Mouse (Mus musculus): ENCODE measurements at regions not wholly inside any gene's neighbourhood (a gene's known extent, or its start where the extent isn't known, plus 50 kb on each side); places are given as distances from the start of the nearest gene placed in this dataset.
A peak's percentile ranks its signal among the peaks of the same experiment; 100 is the strongest.

DNA sequence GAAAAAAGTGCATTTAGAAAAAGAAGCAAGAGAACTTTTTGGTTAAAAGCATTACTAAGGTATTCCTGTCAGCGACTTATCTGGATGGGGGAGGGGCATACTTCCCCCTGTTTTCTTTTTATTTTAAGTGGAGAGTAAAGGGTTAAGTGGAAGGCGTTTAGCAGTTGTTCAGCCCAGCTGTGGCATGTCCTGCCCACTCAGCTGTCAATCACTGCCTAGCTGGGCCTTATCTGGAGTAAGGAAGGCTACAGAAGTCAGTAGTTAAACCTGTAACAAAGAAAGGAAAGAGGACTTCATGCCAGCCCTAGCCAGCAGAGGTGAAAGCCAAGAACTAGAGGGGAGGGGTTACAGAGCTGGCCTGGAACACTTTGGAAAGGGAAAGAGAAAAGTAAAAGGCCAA lies 142.6 kb downstream of the Vmn2r96 start:
- Histone ChIP-seq H3K9ac (ENCODE audit: control insufficient read depth, low read depth, low read length, poor library complexity, severe bottlenecking) (no peak overlapping the region), H3K79me2 (ENCODE audit: control insufficient read depth, insufficient read depth, low read length, poor library complexity) (no peaks in the 10 kb centered on the region), H3K36me3 (ENCODE audit: control insufficient read depth in 1 of 2, insufficient read depth in 2 of 2, low read length in 2 of 2) (no peaks in the 10 kb centered on the region; a peak in 1 of 4 replicates), H3K27ac (ENCODE audit: control insufficient read depth, low read depth, low read length) (no peak overlapping the region), H3K9me3 (replicated peaks; ENCODE audit: insufficient read depth, low read length) (no peaks in the 10 kb centered on the region), H3K4me1 (ENCODE audit: control insufficient read depth in 1 of 2, insufficient read depth in 2 of 2, low read length in 2 of 2) (peaks cover 0 to 3% of the 10 kb centered on the region in 2 experiments; a peak in 2 of 4 replicates), H3K27me3 (ENCODE audit: control insufficient read depth in 1 of 2, insufficient read depth in 2 of 2, low read length in 2 of 2) (no peaks in the 10 kb centered on the region), H3K4me3 (ENCODE audit: control insufficient read depth in 1 of 2, insufficient read depth in 1 of 2, low read depth in 2 of 2, low read length in 2 of 2) (no peak overlapping the region)
- TF ChIP-seq GATA1 (IDR thresholded peaks at IDR 0.05; ENCODE audit: low read depth, low read length) (0 out of 2 replicates have a peak, but pooled peaks have one; percentile 16), E2F4 (IDR thresholded peaks at IDR 0.05; ENCODE audit: borderline replicate concordance, low read depth, low read length) (no peak), ZKSCAN1 (IDR thresholded peaks at IDR 0.05; ENCODE audit: low read depth, low read length) (no peak), ETS1 (IDR thresholded peaks at IDR 0.05; ENCODE audit: low read depth, low read length) (peak; percentile 34; the same call in 1 of the 2 replicates)
- peak; percentile 68 for DNase-seq (ENCODE audit: low read depth, low spot score)

DNA sequence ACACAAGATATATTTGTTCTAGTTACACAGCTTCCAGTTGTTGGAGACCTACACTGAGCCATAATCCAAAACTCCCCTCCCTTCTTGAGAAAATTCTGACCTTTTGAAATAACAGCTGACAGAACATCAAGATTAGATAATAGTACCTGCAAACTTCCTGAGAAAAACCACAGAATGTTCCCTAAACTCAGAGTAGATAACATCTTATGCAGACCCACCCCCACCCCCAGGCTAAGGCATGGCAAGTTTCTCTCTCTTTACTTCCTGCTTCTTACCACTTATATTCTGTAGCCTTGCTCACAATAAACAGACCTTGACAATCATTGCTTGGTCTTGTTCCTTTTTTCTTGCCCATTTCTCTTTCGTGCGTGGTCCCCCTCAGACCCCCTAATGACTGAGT lies 145.3 kb downstream of the Vmn2r96 start:
- peaks cover 0 to 3% of the 10 kb centered on the region in 2 experiments; a peak in 2 of 4 replicates for H3K4me1 ChIP-seq (ENCODE audit: control insufficient read depth in 1 of 2, insufficient read depth in 2 of 2, low read length in 2 of 2)
- no peaks in the 10 kb centered on the region; a peak in 1 of 4 replicates for H3K36me3 ChIP-seq (ENCODE audit: control insufficient read depth in 1 of 2, insufficient read depth in 2 of 2, low read length in 2 of 2)
- no peak for DNase-seq (ENCODE audit: low read depth, low spot score)
- no peak overlapping the region for H3K4me3 ChIP-seq (ENCODE audit: control insufficient read depth in 1 of 2, insufficient read depth in 1 of 2, low read depth in 2 of 2, low read length in 2 of 2)
- H3K27ac ChIP-seq (ENCODE audit: control insufficient read depth, low read depth, low read length), result no peak overlapping the region
- TF ChIP-seq EP300 (IDR thresholded peaks at IDR 0.05; ENCODE audit: low read depth in 1 of 2, low read length in 2 of 2) (no peak), ETS1 (IDR thresholded peaks at IDR 0.05; ENCODE audit: low read depth, low read length) (peak; percentile 31; the same call in 1 of the 2 replicates), RCOR1 (IDR thresholded peaks at IDR 0.05; ENCODE audit: low read depth, low read length) (no peak)
- no peaks in the 10 kb centered on the region for H3K27me3 ChIP-seq (ENCODE audit: control insufficient read depth in 1 of 2, insufficient read depth in 2 of 2, low read length in 2 of 2)
- H3K9ac ChIP-seq (ENCODE audit: control insufficient read depth, low read depth, low read length, poor library complexity, severe bottlenecking), result no peak overlapping the region
- no peaks in the 10 kb centered on the region for H3K79me2 ChIP-seq (ENCODE audit: control insufficient read depth, insufficient read depth, low read length, poor library complexity)
- H3K9me3 ChIP-seq (replicated peaks; ENCODE audit: insufficient read depth, low read length), result no peaks in the 10 kb centered on the region

DNA sequence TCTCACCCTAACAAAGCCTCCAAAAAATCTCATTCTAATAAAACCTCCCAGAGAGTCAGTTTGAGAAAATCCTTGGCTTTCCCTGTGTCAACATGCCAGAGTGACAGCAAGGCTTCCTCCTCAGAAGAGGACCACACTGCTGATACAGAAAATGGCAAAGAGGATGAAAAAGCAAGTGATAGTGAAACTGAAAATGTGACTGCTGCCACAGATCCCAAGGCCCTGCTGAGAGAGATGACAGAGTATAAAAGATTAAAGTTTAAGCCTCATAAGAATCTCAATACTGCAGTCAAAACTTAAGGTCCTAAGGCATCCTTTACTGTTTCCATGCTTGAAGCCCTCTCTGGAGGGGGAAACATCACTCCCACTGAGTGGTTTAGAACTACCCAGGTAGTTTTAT lies 146.8 kb downstream of the Vmn2r96 start:
- TF ChIP-seq POLR2A (IDR thresholded peaks at IDR 0.05; ENCODE audit: control insufficient read depth in 1 of 2, insufficient read depth in 1 of 2, low read depth in 1 of 2, low read length in 2 of 2, poor library complexity in 1 of 2) (no peak), ZNF384 (IDR thresholded peaks at IDR 0.05; ENCODE audit: low read depth, low read length) (no peak), CTCF (IDR thresholded peaks at IDR 0.05 in 2 of 3, conservative IDR thresholded peaks at IDR 0.05 in 1 of 3; ENCODE audit: control insufficient read depth in 1 of 3, insufficient read depth in 1 of 3, low read depth in 2 of 3, low read length in 3 of 3, poor library complexity in 1 of 3, severe bottlenecking in 1 of 3) (no peak), ETS1 (IDR thresholded peaks at IDR 0.05; ENCODE audit: low read depth, low read length) (no peak), BHLHE40 (IDR thresholded peaks at IDR 0.05; ENCODE audit: borderline replicate concordance, low read depth, low read length) (no peak), TCF12 (IDR thresholded peaks at IDR 0.05; ENCODE audit: low read depth, low read length) (no peak), MYC (IDR thresholded peaks at IDR 0.05; ENCODE audit: low read depth, low read length) (no peak), CHD1 (IDR thresholded peaks at IDR 0.05; ENCODE audit: low read depth, low read length) (no peak), MEF2A (IDR thresholded peaks at IDR 0.05; ENCODE audit: extremely low read depth, insufficient replicate concordance, low read depth, low read length, poor library complexity, severe bottlenecking) (no peak), GATA1 (IDR thresholded peaks at IDR 0.05; ENCODE audit: low read depth, low read length) (no peak), SMC3 (IDR thresholded peaks at IDR 0.05; ENCODE audit: low read depth, low read length) (no peak), ELF1 (IDR thresholded peaks at IDR 0.05; ENCODE audit: low read depth, low read length) (no peak), MAX (IDR thresholded peaks at IDR 0.05; ENCODE audit: low read length) (no peak)
- no peaks in the 10 kb centered on the region; a peak in 2 of 4 replicates for H3K36me3 ChIP-seq (ENCODE audit: control insufficient read depth in 1 of 2, insufficient read depth in 2 of 2, low read length in 2 of 2)
- no peaks in the 10 kb centered on the region for H3K9me3 ChIP-seq (replicated peaks; ENCODE audit: insufficient read depth, low read length)
- H3K27me3 ChIP-seq (ENCODE audit: control insufficient read depth in 1 of 2, insufficient read depth in 2 of 2, low read length in 2 of 2), result no peaks in the 10 kb centered on the region
- peaks cover 0 to 3% of the 10 kb centered on the region in 2 experiments; a peak in 2 of 4 replicates for H3K4me1 ChIP-seq (ENCODE audit: control insufficient read depth in 1 of 2, insufficient read depth in 2 of 2, low read length in 2 of 2)
- H3K27ac ChIP-seq (ENCODE audit: control insufficient read depth, low read depth, low read length), result no peak overlapping the region
- no peak overlapping the region for H3K9ac ChIP-seq (ENCODE audit: control insufficient read depth, low read depth, low read length, poor library complexity, severe bottlenecking)
- DNase-seq (ENCODE audit: low read depth, low spot score), result no peak
- no peak overlapping the region for H3K4me3 ChIP-seq (ENCODE audit: control insufficient read depth in 1 of 2, insufficient read depth in 1 of 2, low read depth in 2 of 2, low read length in 2 of 2)
- no peaks in the 10 kb centered on the region for H3K79me2 ChIP-seq (ENCODE audit: control insufficient read depth, insufficient read depth, low read length, poor library complexity)
